Mouse (Mus musculus) CH12.LX (cell line): ENCODE measurements around the gene Meaf6. TPM values are rescaled to one million over a fixed set of nuclear protein-coding genes. Genes with fewer than 3 reads are reported as not detected.

Source experiments
- DNase-seq: peaks from one replicate; pipeline ENCODE4 v3.0.0-alpha.2; 2013; ENCODE audit errors: extremely low read depth
- H3K27ac ChIP-seq: 2 replicates; pipeline ENCODE4 v1.5.1; 2012; ENCODE audit warnings: low read depth, mild to moderate bottlenecking, control low read depth, moderate library complexity; ENCODE audit not compliant: insufficient read depth
- H3K27me3 ChIP-seq: replicated peaks from 2 replicates; pipeline ENCODE3; 2012; ENCODE audit warnings: inconsistent platforms
- H3K36me3 ChIP-seq, 2 experiments: replicated peaks in 1 of 2; 2 replicates each; pipeline versions ENCODE3 to v1.6.1; 2012; ENCODE audit warnings: inconsistent platforms in 1 of 2, low read length in 1 of 2, mild to moderate bottlenecking in 1 of 2, mixed read lengths in 1 of 2, moderate library complexity in 1 of 2; ENCODE audit not compliant: control insufficient read depth in 1 of 2, insufficient read depth in 1 of 2
- H3K4me1 ChIP-seq, 2 experiments: 2 replicates each; pipeline ENCODE4 v1.6.1; 2012; ENCODE audit warnings: inconsistent platforms in 1 of 2, moderate library complexity in 1 of 2; ENCODE audit not compliant: insufficient read depth in 2 of 2, control insufficient read depth in 1 of 2
- H3K4me2 ChIP-seq: 2 replicates; pipeline ENCODE4 v1.6.1; 2012; ENCODE audit warnings: low read depth, mild to moderate bottlenecking, control low read depth; ENCODE audit not compliant: poor library complexity, insufficient read depth, severe bottlenecking
- H3K4me3 ChIP-seq, 3 experiments: fragments of 150-350 bp in 1 of 3; sonication (generic) in 1 of 3; replicated peaks in 1 of 3; 2 replicates each; pipeline versions ENCODE3 to v1.5.1; 2011 to 2012; ENCODE audit warnings: low read depth in 2 of 3, low read length in 2 of 3, mild to moderate bottlenecking in 2 of 3, moderate library complexity in 2 of 3, control low read depth in 1 of 3, improper control_type of control experiment in 1 of 3, inconsistent platforms in 1 of 3, mixed read lengths in 1 of 3; ENCODE audit not compliant: poor library complexity in 1 of 3
- H3K79me2 ChIP-seq: replicated peaks from 2 replicates; pipeline ENCODE4 v1.6.1; 2012; ENCODE audit warnings: mild to moderate bottlenecking, moderate library complexity; ENCODE audit not compliant: control insufficient read depth, poor library complexity, insufficient read depth, severe bottlenecking; ENCODE audit errors: extremely low read depth
- H3K9ac ChIP-seq: 2 replicates; pipeline ENCODE4 v1.6.1; 2012; ENCODE audit warnings: low read depth, mild to moderate bottlenecking, control low read depth, moderate library complexity; ENCODE audit not compliant: insufficient read depth
- H3K9me3 ChIP-seq: replicated peaks from 2 replicates; pipeline ENCODE3; 2012; ENCODE audit warnings: low read length, inconsistent platforms, mixed read lengths
- BHLHE40 ChIP-seq: IDR thresholded peaks from 2 replicates; pipeline ENCODE4 v1.6.1; 2011; ENCODE audit warnings: mild to moderate bottlenecking, low read depth, low read length, improper control_type of control experiment
- CHD1 ChIP-seq: IDR thresholded peaks from 2 replicates; pipeline ENCODE4 v1.6.1; 2012; ENCODE audit warnings: low read depth, low read length, improper control_type of control experiment, inconsistent platforms
- ELF1 ChIP-seq: IDR thresholded peaks from 2 replicates; pipeline ENCODE4 v1.6.1; 2014; ENCODE audit warnings: low read depth, mild to moderate bottlenecking, inconsistent platforms, low read length, improper control_type of control experiment
- EP300 ChIP-seq: IDR thresholded peaks from 2 replicates; pipeline ENCODE4 v1.6.1; 2011; ENCODE audit warnings: low read length, improper control_type of control experiment
- ETS1 ChIP-seq: conservative IDR thresholded peaks from 2 replicates; pipeline ENCODE4 v1.6.1; 2012; ENCODE audit warnings: low read depth, mild to moderate bottlenecking, inconsistent platforms, low read length, improper control_type of control experiment, moderate library complexity
- HCFC1 ChIP-seq: IDR thresholded peaks from 2 replicates; pipeline ENCODE4 v1.6.1; 2012; ENCODE audit warnings: low read depth, mild to moderate bottlenecking, inconsistent platforms, low read length, improper control_type of control experiment
- JUN ChIP-seq: IDR thresholded peaks from 2 replicates; pipeline ENCODE4 v1.6.1; 2011; ENCODE audit warnings: low read depth, mild to moderate bottlenecking, low read length, improper control_type of control experiment, moderate library complexity; ENCODE audit not compliant: insufficient read depth
- MAX ChIP-seq: IDR thresholded peaks from 2 replicates; pipeline ENCODE4 v1.6.1; 2011; ENCODE audit warnings: low read length, improper control_type of control experiment
- MXI1 ChIP-seq: IDR thresholded peaks from 2 replicates; pipeline ENCODE4 v1.6.1; 2011; ENCODE audit warnings: mild to moderate bottlenecking, low read depth, low read length, improper control_type of control experiment
- MYC ChIP-seq: IDR thresholded peaks from 2 replicates; pipeline ENCODE4 v1.6.1; 2011; ENCODE audit warnings: low read depth, mild to moderate bottlenecking, improper control_type of control experiment, low read length
- POLR2A ChIP-seq: IDR thresholded peaks from 2 replicates; pipeline ENCODE4 v1.6.1; 2011; ENCODE audit warnings: low read depth, mild to moderate bottlenecking, improper control_type of control experiment, low read length
- RAD21 ChIP-seq: IDR thresholded peaks from 2 replicates; pipeline ENCODE4 v1.6.1; 2011; ENCODE audit warnings: low read depth, mild to moderate bottlenecking, low read length, improper control_type of control experiment, moderate library complexity
- RCOR1 ChIP-seq: conservative IDR thresholded peaks from 2 replicates; pipeline ENCODE4 v1.6.1; 2012; ENCODE audit warnings: low read depth, mild to moderate bottlenecking, inconsistent platforms, low read length, improper control_type of control experiment
- TBP ChIP-seq: conservative IDR thresholded peaks from 2 replicates; pipeline ENCODE4 v1.6.1; 2011; ENCODE audit warnings: low read depth, low read length, improper control_type of control experiment
- UBTF ChIP-seq: IDR thresholded peaks from 2 replicates; pipeline ENCODE4 v1.6.1; 2012; ENCODE audit warnings: low read depth, mild to moderate bottlenecking, inconsistent platforms, low read length, improper control_type of control experiment, moderate library complexity
- USF1 ChIP-seq: IDR thresholded peaks from 2 replicates; pipeline ENCODE4 v1.6.1; 2014; ENCODE audit warnings: low read depth, mild to moderate bottlenecking, inconsistent platforms, low read length, improper control_type of control experiment
- ZKSCAN1 ChIP-seq: IDR thresholded peaks from 2 replicates; pipeline ENCODE4 v1.6.1; 2012; ENCODE audit warnings: low read depth, inconsistent platforms, low read length, improper control_type of control experiment, borderline replicate concordance
- ZMIZ1 ChIP-seq: IDR thresholded peaks from 2 replicates; pipeline ENCODE4 v1.6.1; 2012; ENCODE audit warnings: low read depth, mild to moderate bottlenecking, inconsistent platforms, low read length, improper control_type of control experiment
- dilution Hi-C: fragments of 300-500 bp; cut with MboI; formaldehyde crosslinking; loops from 2 replicates; pipeline ENCODE4 v1.14.3; 2020; ENCODE audit warnings: low sequenced_read_pairs; ENCODE audit not compliant: extremely low pct_unique_long_range_greater_than_20kb, extremely low pct_ligation_motif_present
- in situ Hi-C: fragments of 300-500 bp; cut with MboI; formaldehyde crosslinking; loops from 3 replicates; pipeline ENCODE4 v1.14.3; 2019; ENCODE audit warnings: low sequenced_read_pairs, low pct_ligation_motif_present, low pct_unique_long_range_greater_than_20kb, mixed read lengths
- polyA plus RNA-seq: library from polyadenylated mRNA; unstranded; fragments of >175 nt; gene quantifications from 2 replicates; pipeline ENCODE4 v1.2.1, GENCODE M21; 2012; ENCODE audit warnings: low read depth; ENCODE audit not compliant: insufficient read length
- total RNA-seq, 2 experiments: library from RNA; depleted of rRNA; stranded (reverse); fragments of 300-350 nt in 1 of 2; fragments of >200 nt in 1 of 2; gene quantifications; 2 replicates each; pipeline ENCODE4 v1.2.3; 2012 to 2014

Gene Meaf6
- total and polyA plus RNA-seq, 3 experiments: 26.4 to 52.8 (median 29.3) TPM

DNA sequence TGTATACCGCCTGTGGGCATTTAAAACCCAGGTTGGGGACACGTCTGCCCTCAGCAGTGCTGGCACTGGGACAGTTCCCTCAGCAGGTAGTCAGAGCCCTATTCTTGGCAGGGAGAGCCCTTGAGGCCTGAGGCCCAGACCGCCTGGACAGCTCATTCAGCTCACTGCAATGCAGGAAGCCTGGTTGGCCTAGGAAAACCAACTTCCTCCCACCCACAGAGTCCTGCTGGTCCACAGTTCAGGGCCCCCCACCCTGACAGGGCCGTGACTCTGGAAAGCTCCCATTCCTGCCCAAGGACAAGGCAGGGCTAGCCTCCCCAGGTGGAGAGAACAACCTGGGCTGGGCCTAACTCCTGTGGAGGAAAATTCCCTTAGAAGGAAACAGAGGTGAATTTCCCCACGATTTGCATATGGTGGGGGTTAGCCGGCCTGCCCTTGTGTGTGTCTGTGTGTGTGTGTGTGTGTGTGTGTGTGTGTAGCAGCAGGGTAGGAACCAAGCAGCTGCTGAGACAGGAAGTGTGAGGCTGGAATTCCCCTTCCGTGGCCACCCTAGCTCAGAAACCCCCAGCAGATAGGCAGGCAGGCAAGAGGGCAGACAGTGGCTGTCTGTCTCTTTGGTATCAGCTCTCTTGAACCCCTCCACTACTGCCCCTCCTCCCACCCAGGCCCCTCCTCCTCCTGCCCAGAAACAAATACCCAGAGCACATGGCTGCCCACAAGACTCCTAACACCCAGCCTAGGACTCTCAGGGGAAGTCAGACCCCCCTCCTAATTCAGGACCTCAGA lies 39.7 kb downstream of the Meaf6 start (continued):
- TF ChIP-seq RCOR1 (peak; percentile 74; the same call in 1 of the 2 replicates), UBTF (no peak; the same call in 1 of the 2 replicates), JUN (0 out of 2 replicates have a peak, but pooled peaks have one; percentile 29), ELF1 (peak; percentile 85), HCFC1 (peak; percentile 70), ZKSCAN1 (no peak), ETS1 (peak; percentile 98), USF1 (no peak), MAX (peak; percentile 96)
- TF ChIP-seq, all 38 proteins: peak for 24

- H3K27me3 ChIP-seq: peaks cover 3% of the 10 kb centered on the region
- in situ Hi-C loops (no loop called here), dilution Hi-C loops (no loop called here)
- DNase-seq: peak; percentile 48
- peak overlapping the region; percentile 98 for H3K27ac ChIP-seq
- TF ChIP-seq TBP (no peak), CHD1 (0 out of 2 replicates have a peak, but pooled peaks have one; percentile 1), ZMIZ1 (no peak), BHLHE40 (peak; percentile 45; the same call in 1 of the 2 replicates), EP300 (peak; percentile 34; the same call in 1 of the 2 replicates), MXI1 (no peak), POLR2A (peak; percentile 41; the same call in 1 of the 2 replicates), MYC (peak; percentile 42; the same call in 1 of the 2 replicates), RAD21 (no peak), ETS1 (peak; percentile 81)
- no peaks in the 10 kb centered on the region for H3K9me3 ChIP-seq
- peaks cover 40% of the 10 kb centered on the region for H3K79me2 ChIP-seq
- peak overlapping the region; percentile 95 for H3K4me2 ChIP-seq
- H3K4me3 ChIP-seq: peak overlapping the region; percentile 82 to 97 (median 83)
- H3K9ac ChIP-seq: peak overlapping the region; percentile 69
- peaks cover 29 to 48% of the 10 kb centered on the region in 2 experiments for H3K4me1 ChIP-seq
- peaks cover 26 to 49% of the 10 kb centered on the region in 2 experiments for H3K36me3 ChIP-seq
Measured at GRCm38 (mm10) chr4:125125361-125125921, 40.5 kb downstream of the Meaf6 start.
